Mouse (Mus musculus): ENCODE results near the gene Nectin2.

The Nectin2 gene

GRCm38 (mm10) chr7:19744590-19745385 lies 5.5 kb downstream of the Nectin2 start:
- no peak for DNase-seq (ENCODE audit: low read depth, low spot score)

- DNase-seq (ENCODE audit: low read depth, low spot score): no peak
Observed at GRCm38 (mm10) chr7:19743791-19744190, 6.5 kb downstream of the Nectin2 start.

GRCm38 (mm10) chr7:19742468-19742867 lies 7.8 kb downstream of the Nectin2 start:
- DNase-seq (ENCODE audit: low read depth, low spot score): no peak

- no peak for DNase-seq (ENCODE audit: low read depth, low spot score)
Observed at GRCm38 (mm10) chr7:19741329-19742031, 8.8 kb downstream of the Nectin2 start.

- DNase-seq (ENCODE audit: low read depth, low spot score): no peak
Observed at GRCm38 (mm10) chr7:19740269-19740668, 10.0 kb downstream of the Nectin2 start.

GRCm38 (mm10) chr7:19738771-19739170 lies 11.5 kb downstream of the Nectin2 start:
- no peak for DNase-seq (ENCODE audit: low read depth, low spot score)

GRCm38 (mm10) chr7:19736389-19737057 lies 13.8 kb downstream of the Nectin2 start:
- no peak for DNase-seq (ENCODE audit: low read depth, low spot score)

- no peak for DNase-seq (ENCODE audit: low read depth, low spot score)
Observed at GRCm38 (mm10) chr7:19734178-19734666, 16.1 kb downstream of the Nectin2 start.

GRCm38 (mm10) chr7:19726541-19726940 lies 23.7 kb downstream of the Nectin2 start:
- DNase-seq (ENCODE audit: low read depth, low spot score): no peak

- no peak for DNase-seq (ENCODE audit: low read depth, low spot score)
Observed at GRCm38 (mm10) chr7:19724167-19724566, 26.1 kb downstream of the Nectin2 start.

GRCm38 (mm10) chr7:19722754-19723195 lies 27.5 kb downstream of the Nectin2 start:
- no peak for DNase-seq (ENCODE audit: low read depth, low spot score)

- no peak for DNase-seq (ENCODE audit: low read depth, low spot score)
Observed at GRCm38 (mm10) chr7:19719200-19719599, 31.1 kb downstream of the Nectin2 start.

GRCm38 (mm10) chr7:19718297-19718952 lies 31.9 kb downstream of the Nectin2 start:
- DNase-seq (ENCODE audit: low read depth, low spot score): no peak

- DNase-seq (ENCODE audit: low read depth, low spot score): no peak
Observed at GRCm38 (mm10) chr7:19717346-19717745, 32.9 kb downstream of the Nectin2 start.

GRCm38 (mm10) chr7:19716822-19717221 lies 33.5 kb downstream of the Nectin2 start:
- no peak for DNase-seq (ENCODE audit: low read depth, low spot score)

- DNase-seq (ENCODE audit: low read depth, low spot score): no peak
Observed at GRCm38 (mm10) chr7:19716055-19716682, 34.1 kb downstream of the Nectin2 start.

- peak; percentile 100 for DNase-seq (ENCODE audit: low read depth, low spot score)
Observed at GRCm38 (mm10) chr7:19715239-19716054, 34.8 kb downstream of the Nectin2 start, which contains the start of gene Tomm40. Gene Tomm40 (minus strand): TSS chr7:19715438.

GRCm38 (mm10) chr7:19714836-19715235 lies 35.4 kb downstream of the Nectin2 start:
- DNase-seq (ENCODE audit: low read depth, low spot score): no peak

GRCm38 (mm10) chr7:19713598-19713997 lies 36.7 kb downstream of the Nectin2 start:
- no peak for DNase-seq (ENCODE audit: low read depth, low spot score)

GRCm38 (mm10) chr7:19713196-19713595 lies 37.1 kb downstream of the Nectin2 start:
- DNase-seq (ENCODE audit: low read depth, low spot score): no peak

Data from brain, embryonic 18.5 days (tissue).